Mouse (Mus musculus) C2C12 (cell line): ENCODE data around the gene Itgb7. TPM values are rescaled to one million over a fixed set of nuclear protein-coding genes. Genes with fewer than 3 reads are reported as not detected.

Source experiments
- H3K27me3 ChIP-seq: one replicate; pipeline ENCODE4 v1.6.1; 2011; ENCODE audit not compliant: control insufficient read depth, insufficient read depth, insufficient read length
- H3K36me3 ChIP-seq: one replicate; pipeline ENCODE4 v1.6.1; 2011; ENCODE audit not compliant: control insufficient read depth, insufficient read depth
- H3K4me3 ChIP-seq: one replicate; pipeline ENCODE4 v1.5.1; 2011; ENCODE audit warnings: mild to moderate bottlenecking, control low read depth; ENCODE audit not compliant: poor library complexity, insufficient read depth, severe bottlenecking
- H3K79me2 ChIP-seq: one replicate; pipeline ENCODE4 v1.6.1; 2011; ENCODE audit not compliant: control insufficient read depth, insufficient read depth
- H3K79me3 ChIP-seq: one replicate; pipeline ENCODE4 v1.6.1; 2011; ENCODE audit warnings: low read depth, control low read depth
- H3ac ChIP-seq: one replicate; pipeline ENCODE3; 2011; ENCODE audit warnings: low read depth; ENCODE audit not compliant: control insufficient read depth, insufficient read length
- CEBPB ChIP-seq: IDR thresholded peaks from one replicate; pipeline ENCODE4 v1.6.1; 2011; ENCODE audit warnings: low read depth, mild to moderate bottlenecking, control low read depth, moderate library complexity
- CTCF ChIP-seq: IDR thresholded peaks from one replicate; pipeline ENCODE4 v1.5.1; 2011; ENCODE audit not compliant: control insufficient read depth, insufficient read depth, insufficient read length
- FOSL1 ChIP-seq: IDR thresholded peaks from one replicate; pipeline ENCODE4 v1.8.0; 2011; ENCODE audit warnings: mild to moderate bottlenecking, low read length; ENCODE audit not compliant: poor library complexity, insufficient read depth, severe bottlenecking
- MAX ChIP-seq: IDR thresholded peaks from one replicate; pipeline ENCODE4 v1.6.1; 2011; ENCODE audit warnings: mild to moderate bottlenecking, control low read depth
- MYOD1 ChIP-seq: IDR thresholded peaks from one replicate; pipeline ENCODE4 v1.6.1; 2011; ENCODE audit warnings: low read depth; ENCODE audit not compliant: control insufficient read depth, insufficient read length
- MYOG ChIP-seq: IDR thresholded peaks from one replicate; pipeline ENCODE4 v1.6.1; 2011; ENCODE audit not compliant: control insufficient read depth, insufficient read length; ENCODE audit errors: extremely low read depth
- USF1 ChIP-seq: IDR thresholded peaks from one replicate; pipeline ENCODE4 v1.6.1; 2011; ENCODE audit warnings: low read depth, mild to moderate bottlenecking, control low read depth, moderate library complexity
- polyA plus RNA-seq: library from polyadenylated mRNA; unstranded; fragments of >200 nt; fragmentation: generic; extraction: Trizol; gene quantifications from one replicate; pipeline ENCODE4 v1.2.1, GENCODE M21; 2012; ENCODE audit warnings: missing spikeins

The Itgb7 gene
- polyA plus RNA-seq, 1 experiment = 58.8 TPM

DNA sequence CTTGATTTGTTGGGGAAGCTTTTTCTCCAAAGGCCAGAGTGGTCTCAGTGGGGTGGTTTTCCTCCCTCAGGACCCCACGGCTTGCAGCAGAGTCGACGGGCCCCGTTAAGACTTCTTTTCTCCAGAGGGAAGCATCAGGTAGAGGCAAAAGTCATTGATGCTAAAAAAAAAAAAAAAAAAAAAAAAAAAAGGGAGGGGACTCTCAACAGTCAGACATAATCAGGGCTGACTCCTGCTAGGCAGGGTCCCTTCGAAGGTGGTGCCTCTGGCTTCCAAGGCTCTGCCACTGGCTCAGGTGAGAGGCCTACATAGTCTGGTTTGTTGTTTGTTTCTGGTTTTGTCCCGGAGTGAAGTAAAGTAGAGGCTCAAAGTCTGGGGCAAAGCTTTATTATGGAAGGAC is 16.1 kb downstream of the Itgb7 start:
- Histone ChIP-seq H3ac (no peak overlapping the region), H3K79me2 (peaks cover 1% of the 10 kb centered on the region), H3K27me3 (no peaks in the 10 kb centered on the region), H3K36me3 (peaks cover 86% of the 10 kb centered on the region), H3K4me3 (no peak overlapping the region), H3K79me3 (no peaks in the 10 kb centered on the region)
- TF ChIP-seq FOSL1 (no peak), MYOD1 (no peak), CEBPB (no peak), CTCF (no peak), MAX (no peak), MYOG (no peak), USF1 (no peak)

DNA sequence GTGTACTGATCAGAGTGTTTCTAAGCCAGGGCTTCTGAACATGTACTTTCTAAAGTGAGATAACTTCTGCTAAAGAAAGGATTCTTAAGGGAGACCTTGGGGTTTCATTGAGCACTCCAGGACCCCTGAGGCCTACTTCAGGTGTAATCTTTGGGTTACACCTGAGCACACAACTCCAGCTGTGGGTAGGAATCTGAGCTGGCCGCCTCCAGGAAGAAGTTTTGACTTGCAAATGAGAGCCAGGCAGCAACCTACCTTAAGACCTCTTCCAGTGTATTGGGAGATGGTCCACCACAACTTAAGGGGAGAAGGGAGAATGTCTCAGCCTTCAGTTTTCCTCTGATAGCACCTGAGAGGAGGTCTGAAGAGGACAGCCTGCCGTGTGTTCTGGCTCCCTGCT is 17.6 kb downstream of the Itgb7 start:
- Histone ChIP-seq H3K27me3 (no peaks in the 10 kb centered on the region), H3K4me3 (no peak overlapping the region), H3K79me2 (peaks cover 5% of the 10 kb centered on the region), H3ac (no peak overlapping the region), H3K79me3 (no peaks in the 10 kb centered on the region), H3K36me3 (peaks cover 86% of the 10 kb centered on the region)
- TF ChIP-seq CTCF (no peak), CEBPB (no peak), FOSL1 (no peak), USF1 (no peak), MAX (no peak), MYOG (no peak), MYOD1 (no peak)

DNA sequence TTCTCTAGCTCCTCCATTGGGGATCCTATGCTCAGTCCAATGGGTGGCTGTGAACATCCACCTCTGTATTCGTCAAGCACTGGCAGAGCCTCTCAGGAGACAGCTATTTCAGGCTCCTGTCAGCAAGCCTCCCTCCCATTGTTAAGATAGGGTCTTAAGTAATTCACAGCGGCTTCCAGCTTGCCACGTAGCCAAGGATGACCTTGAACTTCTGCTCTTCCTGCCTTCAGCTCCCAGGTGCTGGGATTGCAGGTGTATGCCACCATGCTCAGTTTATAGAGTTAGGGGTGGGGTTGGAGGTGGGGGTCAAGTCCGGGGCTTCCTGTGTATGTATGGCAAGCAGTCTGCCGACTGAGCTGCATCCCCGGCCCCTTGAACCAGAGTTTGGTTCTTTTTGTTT is 19.8 kb downstream of the Itgb7 start:
- Histone ChIP-seq H3K36me3 (peaks cover 89% of the 10 kb centered on the region), H3ac (no peak overlapping the region), H3K79me2 (peaks cover 26% of the 10 kb centered on the region), H3K4me3 (no peak overlapping the region), H3K27me3 (no peaks in the 10 kb centered on the region), H3K79me3 (peaks cover 6% of the 10 kb centered on the region)
- TF ChIP-seq MAX (no peak), MYOG (no peak), FOSL1 (no peak), CTCF (no peak), CEBPB (no peak), MYOD1 (no peak), USF1 (no peak)

DNA sequence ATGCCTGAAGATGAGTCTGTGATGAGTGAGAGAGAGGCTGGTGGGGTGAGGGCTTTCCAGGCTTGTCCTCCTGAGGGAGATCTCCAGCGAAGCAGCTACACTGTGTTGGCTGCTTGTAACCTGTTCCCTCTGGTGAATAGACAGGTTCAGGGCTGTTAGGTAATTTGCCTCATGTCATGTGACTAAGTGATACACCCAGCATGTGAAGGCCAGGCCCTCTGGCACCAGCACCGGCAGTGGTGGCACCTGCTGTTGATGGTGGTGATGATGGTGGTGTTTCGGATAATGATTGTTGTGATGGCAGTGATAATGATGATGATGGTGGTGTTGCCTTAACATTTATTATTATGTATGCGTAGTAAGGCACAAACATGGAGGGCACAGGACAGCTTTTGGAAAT is 20.9 kb downstream of the Itgb7 start:
- Histone ChIP-seq H3K79me2 (peaks cover 36% of the 10 kb centered on the region), H3K36me3 (peaks cover 89% of the 10 kb centered on the region), H3K79me3 (peaks cover 13% of the 10 kb centered on the region), H3ac (no peak overlapping the region), H3K27me3 (no peaks in the 10 kb centered on the region), H3K4me3 (no peak overlapping the region)
- TF ChIP-seq CTCF (no peak), MAX (no peak), FOSL1 (no peak), MYOG (no peak), CEBPB (no peak), USF1 (no peak), MYOD1 (no peak)

DNA sequence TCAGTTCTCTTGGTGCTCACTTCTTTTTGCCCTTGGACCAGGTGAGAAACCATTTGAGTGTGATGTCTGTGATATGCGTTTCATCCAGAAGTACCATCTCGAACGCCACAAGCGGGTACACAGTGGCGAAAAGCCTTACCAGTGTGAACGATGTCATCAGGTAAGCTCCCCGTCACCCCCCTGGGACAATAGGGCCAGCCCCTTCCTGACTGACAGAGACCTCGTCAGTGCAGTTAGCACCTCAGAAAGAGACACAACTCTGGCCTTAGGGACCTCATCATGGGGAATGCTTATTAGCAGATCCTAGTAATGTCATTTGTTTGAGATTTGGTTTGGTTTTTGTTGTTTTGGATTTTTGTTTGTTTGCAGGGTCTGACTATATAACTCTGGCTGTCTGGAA is 22.6 kb downstream of the Itgb7 start:
- no peak overlapping the region for H3K4me3 ChIP-seq

DNA sequence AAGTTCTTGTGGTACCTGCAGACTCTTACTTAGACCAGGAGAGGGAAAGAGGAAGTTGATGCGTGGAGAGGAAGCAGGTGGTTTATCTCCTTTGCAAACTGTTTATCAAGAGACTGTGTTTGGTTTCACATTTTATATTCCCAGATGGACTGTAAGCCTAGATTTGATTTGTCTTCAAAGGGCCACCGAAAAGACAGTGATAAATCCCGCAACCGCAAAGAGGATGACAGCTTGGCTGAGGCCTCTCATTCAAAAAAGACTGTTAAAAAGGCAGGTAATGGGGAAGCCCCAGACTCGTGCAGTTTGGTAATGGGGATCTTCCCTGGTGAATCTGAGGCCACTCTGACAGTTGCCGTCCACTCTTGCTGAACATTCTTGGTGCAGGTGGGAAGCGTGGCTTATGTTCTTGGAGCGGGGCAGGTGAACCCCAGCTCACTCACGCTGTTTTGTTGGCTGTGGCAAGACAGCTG is 23.6 kb downstream of the Itgb7 start:
- Histone ChIP-seq H3K79me2 (peaks cover 55% of the 10 kb centered on the region), H3ac (no peak overlapping the region), H3K79me3 (peaks cover 31% of the 10 kb centered on the region), H3K4me3 (no peak overlapping the region), H3K27me3 (no peaks in the 10 kb centered on the region), H3K36me3 (peaks cover 81% of the 10 kb centered on the region)
- TF ChIP-seq MYOG (no peak), MYOD1 (no peak), MAX (no peak), FOSL1 (no peak), USF1 (no peak), CEBPB (no peak), CTCF (no peak)

More for the DNA sequence above, 22.6 kb downstream of the Itgb7 start:
- Histone ChIP-seq H3K79me2 (peaks cover 53% of the 10 kb centered on the region), H3K79me3 (peaks cover 30% of the 10 kb centered on the region), H3K36me3 (peaks cover 91% of the 10 kb centered on the region), H3ac (no peak overlapping the region), H3K27me3 (no peaks in the 10 kb centered on the region)
- no peak for TF ChIP-seq USF1
- no peak for TF ChIP-seq MYOD1
- TF ChIP-seq MAX = no peak
- no peak for TF ChIP-seq CTCF
- TF ChIP-seq CEBPB = no peak
- no peak for TF ChIP-seq FOSL1
- TF ChIP-seq MYOG = no peak
